Mouse (Mus musculus) gastrocnemius, postnatal 25 days (tissue): ENCODE measurements at regions not wholly inside any gene's neighbourhood (a gene's known extent, or its start where the extent isn't known, plus 50 kb on each side); places are given as distances from the start of the nearest gene placed in this dataset.

Experiments
- DNase-seq: peaks from one replicate; pipeline ENCODE4 v3.0.0; 2022

DNA sequence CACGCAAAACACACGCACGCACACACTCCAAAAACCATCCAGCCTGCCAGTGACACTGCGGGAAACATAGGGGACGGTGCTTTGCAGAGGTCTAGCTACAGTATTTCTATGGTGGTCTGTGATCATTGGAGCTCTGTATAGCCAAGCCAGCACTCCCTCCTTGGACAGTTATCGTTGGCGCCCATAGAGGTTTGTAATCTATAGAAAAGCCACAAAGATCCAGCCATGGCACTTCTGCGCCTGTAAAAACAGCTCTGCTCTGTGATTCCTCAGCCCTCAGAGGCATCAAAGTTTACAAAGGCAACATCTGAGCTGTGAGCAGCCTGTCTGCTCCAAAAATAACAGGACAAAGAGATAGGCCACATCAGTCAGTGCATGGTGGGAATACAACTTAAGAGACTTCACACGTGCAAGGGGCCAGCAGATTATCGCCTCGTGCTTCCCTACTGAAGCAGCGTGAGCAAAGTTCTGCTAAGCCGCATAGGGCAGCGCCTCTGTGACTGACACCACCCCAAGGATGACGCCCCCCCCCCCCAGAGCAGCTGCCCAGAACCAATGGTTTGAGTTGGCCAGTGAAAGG lies 194.7 kb downstream of the Ackr3 start:
- no peak for DNase-seq

DNA sequence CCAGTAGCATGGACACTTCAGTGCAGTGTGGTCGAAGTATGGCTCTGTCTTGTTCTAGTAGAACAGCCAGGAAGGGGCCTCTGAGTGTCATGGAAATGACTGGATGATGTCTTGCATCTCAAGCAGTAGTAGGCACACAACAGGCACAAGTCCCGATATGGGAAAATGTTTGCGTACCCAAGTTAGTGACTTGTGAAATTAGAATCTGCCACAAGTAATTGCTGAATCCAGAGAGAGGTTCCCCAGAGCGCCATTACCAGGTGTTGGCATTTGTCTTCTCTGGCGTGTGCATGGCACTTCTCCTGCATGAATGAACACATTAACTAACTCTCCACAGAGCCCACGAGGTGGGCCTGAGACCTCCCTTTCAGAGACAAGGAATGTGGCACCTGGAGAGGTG lies 199.3 kb downstream of the Ackr3 start:
- DNase-seq = no peak

DNA sequence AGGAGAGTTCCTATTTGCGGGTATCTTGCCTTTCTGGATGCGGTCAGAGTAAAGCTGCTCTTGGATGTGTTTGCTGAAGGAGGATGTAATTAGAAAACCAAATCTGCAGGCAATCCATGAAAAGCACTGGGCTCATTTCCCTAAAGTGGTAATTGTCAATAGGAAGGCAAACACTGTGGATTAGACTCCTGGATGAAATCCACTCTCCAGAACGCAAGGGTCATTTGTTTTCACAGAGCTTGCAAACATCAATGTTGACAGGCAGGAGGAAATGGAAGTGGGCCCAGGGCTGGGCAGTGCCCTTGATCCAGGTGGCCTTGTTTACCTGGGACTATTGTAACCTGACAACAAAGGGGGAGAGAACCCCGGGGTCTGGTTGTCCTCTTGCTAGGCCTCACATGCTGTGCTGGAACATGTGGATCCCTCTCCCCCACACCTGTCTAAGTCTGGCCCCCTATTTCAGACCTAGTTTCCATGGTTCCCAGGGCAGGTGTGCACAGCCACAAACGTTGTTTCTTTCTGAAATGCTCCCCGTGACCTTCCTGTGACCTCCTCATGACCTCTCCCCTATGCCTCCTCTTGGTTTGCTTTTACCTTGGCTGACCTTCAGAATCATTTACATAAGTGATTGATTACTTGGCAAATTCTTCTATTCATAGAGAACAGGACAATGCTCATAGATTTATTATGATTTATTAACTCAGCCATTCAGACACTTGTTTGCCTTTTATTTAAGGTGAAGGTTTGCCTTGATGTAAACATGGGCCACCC lies 197.9 kb upstream of the Cops8 start:
- no peak for DNase-seq

DNA sequence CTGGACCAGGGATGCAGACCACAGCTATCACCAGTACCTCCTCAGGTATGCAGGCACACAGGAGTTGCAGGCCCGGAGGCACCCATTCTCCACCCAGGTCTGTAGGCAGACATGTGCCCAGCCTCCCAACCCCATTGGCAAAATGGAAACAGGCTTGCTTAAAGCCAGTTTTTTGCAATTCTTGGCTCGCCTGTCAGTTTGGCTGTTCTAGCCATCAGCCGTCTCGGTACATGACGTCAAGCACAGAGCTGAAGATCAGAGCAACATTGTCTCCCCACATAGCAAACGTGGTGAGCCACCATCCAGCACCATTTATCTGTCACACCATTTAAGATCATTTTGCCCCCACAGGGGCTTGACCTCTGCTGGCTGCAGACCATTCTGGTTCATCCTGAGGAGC lies 196.1 kb upstream of the Cops8 start:
- peak; percentile 13 for DNase-seq

DNA sequence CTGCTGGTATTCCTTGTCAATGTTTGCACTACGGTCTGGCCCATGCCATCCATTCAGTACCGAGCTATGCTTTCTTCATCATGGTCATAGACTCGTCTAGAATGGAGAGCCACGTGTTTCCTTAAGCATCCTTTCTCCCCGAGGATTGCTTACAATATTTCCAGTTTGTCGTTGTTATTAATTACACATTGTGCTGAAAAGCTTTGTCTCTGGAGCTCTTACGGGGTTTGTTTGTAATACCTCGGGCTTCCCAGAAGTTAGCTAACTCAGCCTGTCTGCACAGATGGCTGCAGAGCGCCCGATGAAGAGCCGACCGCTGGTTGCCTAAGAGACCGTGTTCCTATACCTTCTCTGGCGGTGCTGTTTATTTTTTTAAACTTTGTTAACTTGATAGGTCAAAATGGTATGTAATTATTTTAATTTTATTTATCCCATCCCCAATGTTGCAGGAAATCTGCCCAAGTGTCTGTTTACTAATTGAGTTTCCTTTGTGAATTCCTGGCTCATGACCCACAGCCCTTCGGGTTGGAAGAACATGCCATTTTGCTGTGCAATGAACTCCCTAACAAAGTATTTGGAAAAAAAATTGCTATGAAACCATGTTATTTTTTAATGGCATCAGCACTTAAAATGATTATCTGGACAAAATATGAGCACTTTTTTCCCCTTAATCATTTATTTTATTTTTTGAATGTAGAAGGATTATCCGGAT lies 194.1 kb upstream of the Cops8 start:
- DNase-seq = no peak

DNA sequence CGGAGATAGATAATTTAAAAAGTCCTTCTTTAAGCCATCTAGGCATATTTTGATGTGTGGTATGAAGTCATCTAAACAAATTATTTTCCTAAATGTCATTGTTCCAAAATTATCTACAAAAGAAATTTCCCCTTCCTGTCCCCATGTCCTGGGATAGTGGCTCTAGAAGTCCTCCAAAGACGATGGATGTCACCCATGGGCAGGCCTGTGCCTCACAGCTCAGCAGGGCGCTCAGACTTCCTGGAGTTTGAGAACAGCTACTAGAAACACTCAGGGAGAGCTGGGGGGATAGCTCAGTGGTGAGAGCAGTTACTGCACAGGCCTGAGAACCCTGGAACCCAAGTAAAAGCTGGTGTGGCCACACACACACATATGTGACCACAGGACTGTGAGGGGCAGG lies 193.5 kb upstream of the Cops8 start:
- no peak for DNase-seq

DNA sequence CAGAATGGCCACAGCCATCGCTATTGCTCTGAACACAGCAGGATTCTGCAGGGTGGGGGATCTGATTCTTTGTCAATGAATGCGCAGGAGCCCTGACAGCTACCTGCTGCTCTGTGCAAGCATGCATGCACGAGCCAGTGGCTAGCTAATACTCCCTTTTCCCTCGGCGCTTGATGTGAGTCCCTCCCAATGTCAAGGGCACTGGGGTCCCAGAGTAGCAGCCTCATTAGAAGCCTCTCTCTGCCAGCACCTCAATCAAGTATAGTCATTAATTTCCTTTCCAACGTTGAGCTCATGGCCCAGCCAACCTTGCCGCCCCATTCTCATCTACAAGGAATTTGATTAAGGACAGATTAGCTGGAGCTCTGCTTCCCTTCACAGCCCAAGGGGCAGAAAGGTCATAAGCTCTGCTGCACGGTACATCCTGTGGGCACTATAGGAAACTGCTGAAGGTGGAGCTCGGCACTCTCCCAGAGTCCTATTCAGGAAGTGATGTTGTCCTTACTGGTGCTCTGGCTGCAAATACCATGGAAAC lies 190.2 kb upstream of the Cops8 start:
- DNase-seq = peak; percentile 13

DNA sequence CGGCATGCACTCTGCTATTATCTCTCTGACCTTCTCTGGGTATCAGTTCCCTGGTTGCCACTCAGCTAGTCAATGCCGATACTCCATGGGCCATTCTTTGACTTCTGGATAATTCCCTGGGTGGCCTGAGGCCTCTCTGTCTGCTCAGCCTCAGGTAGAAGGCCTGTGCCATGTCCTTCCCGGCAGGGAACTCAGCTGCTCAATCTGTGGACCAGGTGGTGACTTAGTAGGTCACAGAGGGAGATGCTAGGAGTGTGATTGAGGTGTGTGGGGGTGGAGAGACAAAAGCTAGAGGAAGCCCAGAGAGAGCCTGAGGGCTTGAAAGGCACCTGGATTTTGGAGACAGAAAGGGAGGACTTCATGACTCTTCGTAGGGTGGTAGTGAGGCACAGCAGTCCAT lies 188.0 kb upstream of the Cops8 start:
- DNase-seq = no peak

DNA sequence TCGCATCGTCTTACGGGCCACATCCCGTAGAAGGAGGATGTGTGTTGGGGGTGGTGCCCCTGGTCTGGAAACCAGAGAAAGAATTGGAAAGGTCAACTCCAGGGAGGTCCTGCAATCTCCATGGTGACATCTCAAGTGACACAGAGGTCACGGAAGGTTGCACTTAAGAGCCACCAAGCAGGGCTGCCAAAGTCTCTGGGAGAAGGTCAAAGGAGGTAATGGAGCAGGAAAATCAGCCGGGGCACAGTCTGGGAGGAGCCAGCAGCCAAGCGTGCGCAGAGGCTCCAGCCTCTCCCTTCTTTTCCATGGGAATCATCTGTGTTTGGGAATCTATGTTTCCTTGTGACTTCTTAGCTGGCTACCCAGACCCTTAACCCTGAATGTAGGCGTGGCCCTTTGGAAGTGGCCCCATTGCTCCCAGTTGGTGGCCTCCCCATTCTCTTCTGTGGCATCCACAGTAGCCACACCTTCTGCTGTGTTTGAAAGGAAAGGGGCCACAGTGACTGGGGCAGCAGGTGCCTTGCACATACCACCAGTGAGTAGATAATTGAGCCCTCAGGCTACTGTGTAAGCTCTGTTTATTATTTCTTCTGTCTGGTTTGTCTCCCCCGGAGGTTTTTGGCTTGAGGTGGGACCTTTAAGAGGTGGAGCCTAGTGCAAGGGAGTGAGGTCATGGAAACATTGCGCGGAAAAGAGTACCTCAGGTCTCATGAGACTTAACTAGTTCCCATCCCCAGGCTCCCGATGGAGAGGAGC lies 178.5 kb upstream of the Cops8 start:
- DNase-seq = peak; percentile 80

DNA sequence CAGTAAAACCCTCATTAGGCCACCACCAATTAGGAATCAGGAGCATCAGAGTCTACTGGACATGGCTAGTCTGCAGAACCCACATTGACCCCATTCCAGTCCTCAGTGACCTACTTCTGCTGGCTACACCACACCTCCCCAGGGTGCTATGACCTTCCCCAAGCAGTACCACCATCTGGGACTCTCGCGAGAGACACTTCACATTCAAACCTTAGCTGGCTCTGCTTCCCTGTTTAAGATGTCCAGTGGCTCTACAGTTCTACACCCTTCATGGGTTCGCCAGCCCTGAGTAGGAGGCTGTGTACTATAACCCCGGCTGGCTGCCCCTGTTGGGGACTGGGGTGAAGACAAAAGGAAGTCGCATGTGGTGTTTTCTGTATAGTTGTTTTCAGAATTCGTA lies 174.4 kb upstream of the Cops8 start:
- DNase-seq = no peak

DNA sequence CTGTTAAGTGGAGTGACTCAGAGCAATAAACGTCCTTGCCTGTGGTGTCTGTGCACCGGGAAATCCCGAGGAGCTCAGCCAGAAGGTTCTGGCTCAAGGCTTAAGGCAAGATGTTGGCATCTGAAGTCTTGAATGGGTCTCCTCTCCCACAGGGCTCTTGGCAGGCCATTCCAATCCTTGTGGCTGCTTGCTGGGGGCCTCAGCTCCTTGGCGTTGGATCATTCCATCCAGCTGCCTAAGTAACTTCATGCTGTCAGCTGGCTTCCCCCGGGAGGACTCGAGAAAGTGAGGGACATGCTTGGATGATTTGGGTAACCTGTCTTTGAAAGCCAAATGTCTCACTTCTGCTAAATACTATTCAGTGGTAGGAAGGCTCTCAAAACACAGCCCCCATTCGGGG lies 174.0 kb upstream of the Cops8 start:
- DNase-seq = peak; percentile 21

DNA sequence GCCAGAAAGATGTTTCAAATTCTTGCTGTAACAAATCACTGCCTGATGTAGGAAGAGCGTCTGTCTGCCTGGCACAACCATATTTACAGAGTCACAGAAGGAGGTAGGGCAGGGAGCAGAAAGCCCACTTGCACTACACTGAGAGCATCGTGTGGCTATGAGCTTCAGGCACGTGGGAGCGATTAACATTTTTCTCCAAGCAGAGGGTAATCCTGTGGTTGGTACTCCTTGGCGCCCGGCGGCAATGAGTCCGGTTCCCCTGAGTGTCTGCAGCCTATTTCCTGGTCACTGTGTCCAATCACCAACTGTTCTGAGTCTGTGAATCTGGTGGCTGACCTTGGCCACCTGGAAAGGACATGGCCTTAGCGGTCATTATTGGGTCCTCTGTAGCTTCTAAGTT lies 172.3 kb upstream of the Cops8 start:
- DNase-seq = no peak

DNA sequence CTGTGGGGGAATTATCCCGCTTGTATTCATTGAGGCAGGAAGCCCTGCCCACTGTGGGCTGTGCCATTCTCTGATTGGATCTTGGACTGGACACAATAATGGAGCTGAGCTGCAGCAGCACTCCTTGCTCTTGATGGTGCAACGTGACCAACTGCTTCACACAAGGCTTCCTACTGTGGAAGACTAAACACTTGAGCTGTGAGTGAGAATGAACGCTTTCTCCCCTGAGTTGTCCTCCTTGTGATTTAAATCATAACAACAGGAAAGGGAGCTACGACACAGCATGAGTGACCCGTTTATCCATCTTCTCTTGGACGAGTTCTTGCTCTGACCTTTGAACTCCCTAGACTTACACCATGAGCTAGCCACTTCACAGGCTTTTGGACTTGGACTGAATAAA lies 171.0 kb upstream of the Cops8 start:
- DNase-seq = no peak

DNA sequence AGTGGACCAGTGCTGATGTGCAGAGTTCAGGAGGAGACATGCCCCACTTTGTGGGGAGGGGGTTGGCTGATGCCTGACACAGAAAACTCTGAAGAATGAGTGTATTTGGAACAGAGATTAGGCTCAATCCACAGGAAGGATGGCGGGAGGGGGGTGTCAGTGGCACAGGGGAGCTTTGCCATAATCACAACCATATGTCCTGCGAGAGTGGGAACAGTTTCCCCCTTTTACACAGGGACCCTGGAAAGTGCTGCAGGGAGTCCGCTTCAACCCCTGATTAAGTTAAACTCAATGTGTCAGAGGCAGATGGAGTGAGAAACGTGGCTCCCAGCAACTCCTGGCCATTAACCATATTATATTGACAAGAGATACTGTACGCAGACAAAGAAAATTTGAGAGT lies 168.9 kb upstream of the Cops8 start:
- DNase-seq = no peak

DNA sequence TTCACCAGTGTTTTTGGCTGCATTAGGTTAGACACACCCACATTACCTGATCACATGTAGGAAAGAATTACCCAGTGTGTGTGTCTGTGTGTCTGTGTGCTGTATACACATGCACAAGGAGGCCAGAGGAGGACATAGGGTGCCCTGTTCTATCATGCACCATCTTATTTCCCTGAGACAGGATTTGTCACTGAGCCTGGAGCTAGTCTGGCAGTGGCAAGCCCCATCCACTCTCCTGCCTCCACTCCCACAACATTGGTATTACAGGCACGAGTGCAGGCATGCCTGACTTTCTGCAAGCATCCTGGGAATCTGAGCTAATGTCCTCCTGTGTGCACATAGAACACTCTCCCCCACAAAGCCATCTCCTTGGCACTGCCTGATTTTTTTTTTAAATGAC lies 162.1 kb upstream of the Cops8 start:
- DNase-seq = no peak

DNA sequence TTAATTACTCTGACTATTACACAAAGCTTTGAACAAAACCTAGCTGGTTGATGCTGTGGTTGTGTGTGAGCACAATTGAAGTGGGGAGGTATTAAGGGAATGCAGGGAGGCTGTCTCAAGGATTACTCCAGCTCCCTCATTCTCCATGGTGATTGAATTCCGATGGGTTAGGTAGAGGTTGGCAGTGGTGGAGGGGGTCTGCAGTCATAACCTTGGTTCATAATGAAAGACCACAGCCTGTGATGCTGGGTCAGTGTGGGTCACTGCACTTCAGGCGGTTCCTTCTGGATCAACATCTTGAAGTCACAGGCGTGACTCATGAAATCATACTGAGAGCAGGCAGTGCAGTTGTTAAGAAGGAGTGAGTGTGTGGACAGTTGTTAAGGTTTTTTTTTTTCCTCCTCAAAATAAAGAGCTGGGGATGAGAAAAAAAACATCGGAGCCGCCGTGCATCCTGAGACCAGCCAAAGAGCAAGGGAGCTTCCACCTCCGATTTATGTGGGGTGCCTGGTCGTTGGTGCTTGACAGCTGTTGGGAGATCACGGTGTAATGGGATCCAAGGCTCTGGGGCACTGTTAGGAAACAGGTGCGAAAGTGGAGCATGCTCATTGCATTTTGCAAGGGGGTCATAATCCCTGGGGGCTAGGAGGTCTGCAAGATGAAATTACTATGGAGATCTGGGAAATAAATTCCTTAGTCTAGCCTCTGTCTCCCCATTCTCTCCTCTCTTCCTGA lies 161.5 kb upstream of the Cops8 start:
- no peak for DNase-seq

DNA sequence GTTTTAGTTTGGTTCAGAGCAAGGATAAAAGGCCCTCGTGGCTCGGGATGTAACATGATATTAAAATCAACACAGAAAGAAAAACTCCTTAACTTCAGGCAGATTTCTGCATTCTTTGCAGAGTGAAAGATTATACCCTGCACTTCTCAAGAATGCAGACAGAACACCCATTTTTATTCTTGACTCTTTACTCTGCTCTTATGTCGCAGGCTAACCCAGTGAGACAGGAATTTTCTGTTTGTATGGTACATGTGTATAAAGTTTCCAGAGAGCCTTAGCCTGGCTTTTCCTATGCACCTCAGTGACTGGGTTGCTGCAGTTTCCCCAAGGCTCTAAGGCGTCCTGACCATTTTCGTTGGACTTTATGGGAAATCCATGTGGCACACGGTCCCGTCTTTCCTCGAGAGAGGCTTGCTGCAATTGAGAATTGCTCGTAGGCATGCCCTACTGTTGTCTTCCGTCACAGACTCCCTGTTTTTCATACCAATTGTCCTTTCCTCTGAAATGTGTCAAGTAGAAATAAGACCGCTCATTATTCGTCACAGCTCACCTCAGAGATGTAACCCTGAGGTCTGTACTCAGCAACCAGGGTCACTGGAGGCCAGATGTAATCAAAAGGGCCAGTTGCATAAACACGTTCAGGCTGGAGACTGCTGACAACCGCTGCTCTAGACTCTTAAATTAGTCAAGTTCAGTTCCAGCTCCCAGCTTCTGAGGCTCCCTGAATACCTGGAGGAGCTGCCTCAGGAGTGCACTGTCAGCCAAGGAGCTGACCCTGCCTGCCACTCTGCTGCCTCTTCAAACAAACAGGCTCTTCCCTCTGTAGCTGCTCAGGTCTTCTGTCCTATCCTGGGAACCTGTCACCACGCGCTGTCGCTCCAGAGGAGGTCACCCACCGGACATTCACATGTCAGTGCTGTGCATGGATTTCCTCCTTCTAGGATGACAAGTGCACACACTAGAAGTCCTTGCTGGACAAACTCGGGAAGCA lies 160.2 kb upstream of the Cops8 start:
- DNase-seq = no peak

DNA sequence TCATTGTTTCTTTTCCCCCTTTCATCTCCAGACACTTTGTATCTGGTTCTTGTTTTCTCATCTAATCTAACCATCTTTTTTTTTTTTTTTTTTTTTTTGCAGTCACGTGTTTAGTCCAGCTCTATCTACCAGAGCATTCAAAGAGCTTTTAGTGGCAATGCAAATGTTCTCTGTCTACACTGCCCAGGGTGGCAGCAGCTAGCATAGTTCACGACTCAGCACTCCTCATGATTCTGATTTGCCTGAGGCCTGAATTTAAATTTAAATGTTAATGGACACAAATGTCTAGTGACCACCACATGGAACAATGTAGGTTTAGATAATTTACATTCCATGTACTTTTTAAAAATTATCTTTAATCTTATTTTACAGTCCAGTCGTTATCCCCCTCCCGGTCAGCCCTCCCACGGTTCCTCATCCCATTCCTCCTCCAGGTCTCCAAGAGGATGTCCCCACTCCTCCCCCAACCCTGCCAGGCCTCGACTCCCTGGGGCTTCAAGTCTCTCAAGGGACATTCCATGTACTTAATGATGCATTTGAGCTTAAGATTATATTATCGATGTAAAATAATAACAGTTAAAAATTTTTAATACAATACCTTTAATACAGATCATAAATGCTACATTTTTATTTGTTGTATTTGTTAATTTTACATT lies 153.1 kb upstream of the Cops8 start:
- DNase-seq = no peak

DNA sequence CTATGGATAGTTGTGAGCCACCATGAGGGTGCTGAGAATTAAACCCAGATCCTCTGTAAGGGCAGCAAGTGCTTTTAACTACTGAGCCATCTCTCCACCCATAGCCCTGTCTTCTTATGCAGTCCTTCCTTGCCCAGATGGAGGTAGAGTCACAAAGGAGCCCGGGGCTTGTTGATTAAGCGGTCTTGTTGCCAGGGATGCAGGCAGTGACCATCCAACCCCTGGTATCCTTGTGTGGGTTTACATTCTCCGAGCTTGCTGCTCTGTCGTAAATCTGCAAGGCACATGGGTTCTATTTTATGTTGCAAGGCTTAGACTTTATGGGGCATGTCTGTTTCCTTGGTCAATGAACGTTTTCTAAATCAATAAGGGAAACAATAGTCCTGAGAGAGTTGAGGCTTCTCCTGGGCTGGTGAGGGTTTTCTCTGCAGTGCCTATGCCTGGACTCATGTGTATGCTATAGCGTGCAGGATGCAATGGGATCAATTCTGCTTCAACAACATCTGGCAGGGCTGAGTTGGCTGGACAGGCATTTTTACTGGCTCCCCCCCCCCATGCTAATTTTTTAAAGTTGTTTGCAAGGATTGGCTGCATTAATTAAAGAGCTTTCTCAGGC lies 150.7 kb upstream of the Cops8 start:
- DNase-seq = no peak

DNA sequence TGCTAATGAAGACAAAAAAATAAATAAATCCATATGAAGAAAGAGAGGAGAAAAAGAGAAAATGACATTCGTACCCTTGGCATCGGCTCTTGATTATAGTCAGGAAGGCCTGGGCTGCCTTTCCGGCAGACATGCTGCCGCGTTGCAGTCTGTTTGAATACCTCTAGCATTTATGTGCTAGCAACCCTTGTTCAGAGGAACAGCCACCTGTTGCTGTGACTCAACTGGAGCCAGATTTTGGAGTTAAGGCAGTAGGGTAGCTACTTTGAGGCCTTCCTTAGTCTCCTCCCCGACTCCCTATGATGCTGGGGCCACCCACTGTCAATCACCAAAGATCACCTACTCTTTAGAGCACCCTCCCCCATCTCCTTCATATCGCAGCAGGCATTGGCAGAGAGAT lies 148.5 kb upstream of the Cops8 start:
- DNase-seq = no peak
